Mouse (Mus musculus): ENCODE data around the gene Sgcd. TPM values are rescaled to one million over a fixed set of nuclear protein-coding genes. Genes with fewer than 3 reads are reported as not detected.
A peak's percentile ranks its signal among the peaks of the same experiment; 100 is the strongest.

Sgcd gene
- total and polyA plus RNA-seq, 3 experiments = 7.1 to 69.5 (median 60.9) TPM

DNA sequence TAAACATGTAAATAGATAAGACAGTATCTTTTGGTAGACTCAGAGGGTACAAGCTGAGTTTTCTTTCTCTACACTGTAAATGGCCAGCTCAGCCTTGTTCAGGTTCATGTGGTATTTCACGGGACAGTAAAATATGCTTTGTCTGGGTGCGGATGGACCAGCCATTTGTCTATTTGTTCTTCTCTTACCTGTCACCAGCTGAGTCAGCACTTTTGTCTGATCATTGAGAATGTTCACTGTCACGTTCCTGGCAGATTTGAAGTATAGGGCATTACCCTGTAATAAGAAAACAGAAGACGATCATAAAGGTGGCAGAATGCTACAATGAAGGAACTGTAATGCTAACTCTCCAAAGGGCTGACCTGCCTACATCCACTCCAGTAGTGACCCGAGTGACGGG, 856.4 kb downstream of the Sgcd start:
- H3K27me3 ChIP-seq (ENCODE audit: control insufficient read depth, insufficient read depth, low read length) = no peaks in the 10 kb centered on the region
- DNase-seq = no peak
- H3K79me2 ChIP-seq (replicated peaks; ENCODE audit: control insufficient read depth, insufficient read depth, low read length) = no peaks in the 10 kb centered on the region
- H3K9ac ChIP-seq (ENCODE audit: low read depth, low read length) = no peak overlapping the region
- H3K4me1 ChIP-seq (ENCODE audit: control insufficient read depth, insufficient read depth, low read length) = no peaks in the 10 kb centered on the region
- H3K4me3 ChIP-seq = no peak overlapping the region
- no peaks in the 10 kb centered on the region for H3K36me3 ChIP-seq (ENCODE audit: control insufficient read depth, insufficient read depth, low read length)
- TF ChIP-seq EP300 (IDR thresholded peaks at IDR 0.05; ENCODE audit: insufficient read depth, low read depth, low read length) (no peak), CTCF (IDR thresholded peaks at IDR 0.05) (no peak), POLR2A (IDR thresholded peaks at IDR 0.05; ENCODE audit: insufficient read depth, low read depth, low read length) (no peak)
- no peak overlapping the region for H3K27ac ChIP-seq
- 94% methylated on average over 6 of the region's 6 CpGs for WGBS
- intact Hi-C loops (cut with DNase I) = no loop called here

DNA sequence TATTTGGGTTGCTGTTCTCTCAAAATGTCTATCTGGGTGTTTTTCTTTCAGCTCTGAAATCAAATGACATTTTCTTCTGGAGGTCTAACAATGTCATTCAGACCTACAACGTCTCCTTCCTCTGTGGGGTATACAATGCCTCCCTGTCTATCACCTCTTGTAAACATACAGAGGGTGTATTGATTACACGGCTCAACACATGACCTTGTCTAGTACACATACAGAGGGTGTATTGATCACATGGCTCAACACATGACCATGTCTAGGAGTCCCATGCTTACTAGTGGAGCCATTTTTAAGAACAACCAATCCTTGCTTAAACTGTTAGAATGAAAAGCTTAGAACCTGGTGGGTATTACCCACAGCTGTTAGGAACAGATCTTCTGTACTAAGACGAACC, 858.3 kb downstream of the Sgcd start:
- Histone ChIP-seq H3K36me3 (ENCODE audit: control insufficient read depth, insufficient read depth, low read length) (no peaks in the 10 kb centered on the region), H3K27ac (no peak overlapping the region), H3K4me1 (ENCODE audit: control insufficient read depth, insufficient read depth, low read length) (no peaks in the 10 kb centered on the region), H3K27me3 (ENCODE audit: control insufficient read depth, insufficient read depth, low read length) (no peaks in the 10 kb centered on the region), H3K4me3 (no peak overlapping the region), H3K9ac (ENCODE audit: low read depth, low read length) (no peak overlapping the region), H3K79me2 (replicated peaks; ENCODE audit: control insufficient read depth, insufficient read depth, low read length) (no peaks in the 10 kb centered on the region)
- DNase-seq = no peak
- TF ChIP-seq POLR2A (IDR thresholded peaks at IDR 0.05; ENCODE audit: insufficient read depth, low read depth, low read length) = no peak
- 75% methylated on average over 3 of the region's 3 CpGs for WGBS
- intact Hi-C loops (cut with DNase I) = no loop called here

DNA sequence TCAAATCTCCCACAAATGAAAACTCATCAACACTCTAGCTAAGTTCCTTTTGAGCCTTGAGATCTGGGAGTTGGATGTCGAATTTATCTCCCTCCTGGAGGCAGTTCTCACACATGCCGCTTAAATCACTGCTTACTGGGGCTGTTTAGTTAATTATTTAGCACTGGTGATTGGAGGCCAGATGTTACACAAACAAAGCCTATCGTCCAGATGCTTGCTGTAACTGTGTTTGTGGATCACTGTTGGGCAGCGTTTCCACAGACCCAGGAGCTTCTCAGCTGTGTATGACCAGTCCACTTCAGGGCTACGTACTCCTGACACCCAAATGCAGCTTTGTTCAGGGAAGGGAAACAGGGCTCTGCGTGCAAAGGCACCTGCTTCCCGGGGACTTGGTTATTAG, 858.8 kb downstream of the Sgcd start:
- Histone ChIP-seq H3K36me3 (ENCODE audit: control insufficient read depth, insufficient read depth, low read length) (no peaks in the 10 kb centered on the region), H3K27me3 (ENCODE audit: control insufficient read depth, insufficient read depth, low read length) (no peaks in the 10 kb centered on the region), H3K27ac (no peak overlapping the region; the same call in 1 of the 2 replicates), H3K4me1 (ENCODE audit: control insufficient read depth, insufficient read depth, low read length) (no peaks in the 10 kb centered on the region), H3K9ac (ENCODE audit: low read depth, low read length) (no peak overlapping the region), H3K79me2 (replicated peaks; ENCODE audit: control insufficient read depth, insufficient read depth, low read length) (no peaks in the 10 kb centered on the region), H3K4me3 (no peak overlapping the region)
- DNase-seq = peak; percentile 25 to 38
- intact Hi-C loops (cut with DNase I) = no loop called here
- WGBS = 61% methylated on average over 7 of the region's 7 CpGs
- no peak for TF ChIP-seq POLR2A (IDR thresholded peaks at IDR 0.05; ENCODE audit: insufficient read depth, low read depth, low read length)
- TF ChIP-seq EP300 (IDR thresholded peaks at IDR 0.05; ENCODE audit: insufficient read depth, low read depth, low read length) = no peak
- TF ChIP-seq CTCF (IDR thresholded peaks at IDR 0.05) = no peak

- H3K9ac ChIP-seq (ENCODE audit: low read depth, low read length) = no peak overlapping the region
- H3K27ac ChIP-seq = no peak overlapping the region; the same call in 1 of the 2 replicates
- WGBS = 57% methylated on average over 1 of the region's 1 CpGs
- no peaks in the 10 kb centered on the region for H3K36me3 ChIP-seq (ENCODE audit: control insufficient read depth, insufficient read depth, low read length)
- DNase-seq = no peak
- H3K4me3 ChIP-seq = no peak overlapping the region
- H3K79me2 ChIP-seq (replicated peaks; ENCODE audit: control insufficient read depth, insufficient read depth, low read length) = no peaks in the 10 kb centered on the region
- intact Hi-C loops (cut with DNase I) = no loop called here
- no peak for TF ChIP-seq EP300 (IDR thresholded peaks at IDR 0.05; ENCODE audit: insufficient read depth, low read depth, low read length)
- no peaks in the 10 kb centered on the region for H3K27me3 ChIP-seq (ENCODE audit: control insufficient read depth, insufficient read depth, low read length)
- H3K4me1 ChIP-seq (ENCODE audit: control insufficient read depth, insufficient read depth, low read length) = no peaks in the 10 kb centered on the region
Observed at GRCm38 (mm10) chr11:47129166-47129565, 859.6 kb downstream of the Sgcd start.

DNA sequence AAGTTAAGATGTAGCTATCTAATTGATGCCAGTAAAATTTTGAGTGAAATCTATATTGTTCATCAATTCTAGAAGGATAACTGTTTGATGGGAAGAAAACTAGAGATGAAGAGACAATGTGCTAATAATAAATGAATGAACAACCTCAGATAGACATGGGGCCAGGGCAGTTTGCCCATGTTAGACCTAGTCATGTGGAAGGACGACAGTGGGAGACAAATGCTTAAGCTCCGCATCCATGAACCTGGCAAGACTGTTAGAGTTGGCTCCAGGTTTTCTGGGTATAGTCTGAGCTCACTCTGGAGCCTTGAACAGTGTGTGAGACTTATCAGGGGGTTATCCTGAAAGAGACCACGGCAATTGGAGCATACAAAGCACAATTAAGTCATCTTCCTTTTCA, 860.4 kb downstream of the Sgcd start:
- TF ChIP-seq POLR2A (IDR thresholded peaks at IDR 0.05; ENCODE audit: insufficient read depth, low read depth, low read length) (no peak), CTCF (IDR thresholded peaks at IDR 0.05) (no peak), EP300 (IDR thresholded peaks at IDR 0.05; ENCODE audit: insufficient read depth, low read depth, low read length) (no peak)
- 55% methylated on average over 3 of the region's 3 CpGs for WGBS
- no peaks in the 10 kb centered on the region for H3K4me1 ChIP-seq (ENCODE audit: control insufficient read depth, insufficient read depth, low read length)
- no peak overlapping the region for H3K9ac ChIP-seq (ENCODE audit: low read depth, low read length)
- no peaks in the 10 kb centered on the region for H3K79me2 ChIP-seq (replicated peaks; ENCODE audit: control insufficient read depth, insufficient read depth, low read length)
- no peaks in the 10 kb centered on the region; the same call in 1 of the 2 replicates for H3K36me3 ChIP-seq (ENCODE audit: control insufficient read depth, insufficient read depth, low read length)
- no peak for DNase-seq
- no peak overlapping the region for H3K27ac ChIP-seq
- intact Hi-C loops (cut with DNase I) = no loop called here
- H3K27me3 ChIP-seq (ENCODE audit: control insufficient read depth, insufficient read depth, low read length) = no peaks in the 10 kb centered on the region
- H3K4me3 ChIP-seq = no peak overlapping the region

DNA sequence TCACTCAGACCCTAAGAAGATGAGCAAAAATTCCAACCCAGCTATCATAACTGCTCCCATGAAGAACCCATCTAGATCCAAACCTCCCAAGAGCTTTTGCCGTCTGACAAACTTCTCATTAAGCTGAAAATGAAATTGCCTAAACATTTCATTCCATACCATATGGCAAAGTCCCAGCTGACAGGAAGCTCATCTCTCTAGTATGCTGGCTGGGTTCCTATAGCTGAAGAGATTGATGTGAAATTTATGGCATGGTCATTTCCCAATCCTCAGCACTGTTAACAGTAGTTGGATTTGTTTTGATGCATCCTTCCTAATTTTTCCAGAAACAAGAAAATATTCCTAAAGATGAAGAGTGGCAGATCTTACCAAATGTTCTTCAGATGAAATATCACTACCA, 867.9 kb downstream of the Sgcd start:
- Histone ChIP-seq H3K9ac (ENCODE audit: low read depth, low read length) (no peak overlapping the region), H3K36me3 (ENCODE audit: control insufficient read depth, insufficient read depth, low read length) (no peaks in the 10 kb centered on the region; the same call in 1 of the 2 replicates), H3K79me2 (replicated peaks; ENCODE audit: control insufficient read depth, insufficient read depth, low read length) (no peaks in the 10 kb centered on the region), H3K4me3 (no peak overlapping the region), H3K27me3 (ENCODE audit: control insufficient read depth, insufficient read depth, low read length) (no peaks in the 10 kb centered on the region), H3K27ac (no peak overlapping the region), H3K4me1 (ENCODE audit: control insufficient read depth, insufficient read depth, low read length) (no peaks in the 10 kb centered on the region)
- 74% methylated on average over 1 of the region's 1 CpGs for WGBS
- intact Hi-C loops (cut with DNase I) = no loop called here
- TF ChIP-seq CTCF (IDR thresholded peaks at IDR 0.05) (no peak), EP300 (IDR thresholded peaks at IDR 0.05; ENCODE audit: insufficient read depth, low read depth, low read length) (no peak), POLR2A (IDR thresholded peaks at IDR 0.05; ENCODE audit: insufficient read depth, low read depth, low read length) (no peak)
- DNase-seq = no peak
